Mouse (Mus musculus) frontal cortex, postnatal 10 days (tissue): ENCODE results near the gene Tnr.

Experiments
- DNase-seq, 2 experiments: peaks; one replicate each; pipeline ENCODE4 v3.0.0; 2022; ENCODE audit warnings: low spot score in 2 of 2, mixed read lengths in 1 of 2

Tnr gene

DNA sequence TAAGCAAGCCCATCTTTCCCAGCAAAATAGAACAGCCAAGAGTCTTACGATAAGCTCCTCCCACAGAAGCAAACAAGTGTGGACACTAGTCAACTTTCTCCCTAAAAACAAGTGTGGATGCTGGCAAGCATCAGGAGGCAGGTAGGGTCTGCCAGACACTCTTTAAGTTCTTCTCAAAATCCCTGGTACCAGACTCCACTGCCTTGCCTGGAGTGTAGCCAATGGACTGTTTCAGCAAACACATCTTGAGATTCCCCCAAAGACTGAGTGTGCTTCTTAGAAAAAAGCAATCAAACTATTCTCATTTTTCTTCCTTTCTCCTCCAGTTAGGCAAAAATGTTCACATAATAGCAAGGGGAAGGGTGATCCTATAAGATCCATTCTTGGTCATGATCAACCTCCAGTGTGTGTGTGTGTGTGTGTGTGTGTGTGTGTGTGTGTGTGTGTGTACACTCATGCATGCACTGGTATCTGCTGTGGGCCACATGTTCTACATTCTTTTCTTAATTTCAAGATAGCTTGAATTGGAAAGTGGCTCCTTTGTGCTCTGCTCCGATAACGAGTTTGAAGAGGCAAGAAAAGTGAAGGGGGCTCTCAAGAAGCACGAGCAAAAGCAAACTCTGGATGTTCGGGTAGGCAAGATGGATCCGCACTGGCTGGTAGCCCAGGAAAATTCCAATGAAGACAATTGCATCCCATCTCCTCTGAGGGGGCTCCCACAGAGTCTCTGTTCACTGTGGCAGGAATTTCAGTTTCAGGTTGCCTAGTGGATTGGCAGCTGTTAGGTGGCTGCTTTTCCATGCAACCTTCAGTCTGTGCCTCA is 346.3 kb downstream of the Tnr start:
- DNase-seq, result no peak

- peak in 1 of 2 experiments; percentile 42 for DNase-seq
Observed at GRCm38 (mm10) chr1:159872866-159873265, 349.3 kb downstream of the Tnr start.

DNA sequence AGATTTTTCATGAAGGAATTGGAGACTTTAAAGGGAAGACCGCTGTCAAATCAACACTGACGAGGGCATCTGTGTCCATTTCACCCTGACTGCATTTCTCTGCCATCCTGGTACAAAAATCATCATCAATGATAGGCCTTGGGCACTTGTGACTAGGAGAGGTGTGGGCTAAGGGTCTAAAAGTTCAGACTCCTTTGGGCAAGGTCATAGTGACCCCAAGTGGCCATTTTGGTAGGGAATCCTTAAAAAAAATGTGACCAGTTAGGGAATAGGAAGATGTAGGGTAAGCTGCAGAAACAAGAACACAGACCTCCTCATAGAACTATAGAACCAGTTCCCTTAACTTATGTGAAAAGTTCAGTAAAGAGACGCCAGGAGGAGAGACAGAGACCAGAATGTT is 355.1 kb downstream of the Tnr start:
- DNase-seq, result no peak

- DNase-seq, result no peak
Observed at GRCm38 (mm10) chr1:159879866-159880265, 356.3 kb downstream of the Tnr start.

DNA sequence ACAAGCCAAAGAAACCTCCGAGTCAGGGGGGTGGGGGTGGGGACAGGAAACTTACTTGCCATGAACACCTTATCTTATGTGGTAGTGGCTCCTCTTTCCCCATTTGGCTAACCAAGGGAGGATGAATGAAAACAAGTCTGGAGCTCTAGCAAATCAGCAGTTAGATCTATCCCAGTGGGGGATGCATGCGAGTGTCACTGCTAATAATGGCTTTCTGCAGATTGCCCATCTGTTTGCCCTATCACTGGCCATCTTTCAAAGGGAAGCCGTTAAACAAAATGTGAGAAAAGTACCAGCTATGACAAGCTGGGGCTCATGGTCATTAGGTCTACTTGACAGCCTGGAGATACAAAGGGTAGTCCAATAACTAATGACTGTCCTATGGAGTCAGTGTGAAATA is 361.9 kb downstream of the Tnr start:
- DNase-seq, result no peak

- DNase-seq, result no peak
Observed at GRCm38 (mm10) chr1:159888611-159889010, 365.0 kb downstream of the Tnr start.

GRCm38 (mm10) chr1:159889012-159889765 is 365.6 kb downstream of the Tnr start:
- no peak for DNase-seq

- DNase-seq, result no peak
Observed at GRCm38 (mm10) chr1:159890524-159890923, 367.0 kb downstream of the Tnr start.

DNA sequence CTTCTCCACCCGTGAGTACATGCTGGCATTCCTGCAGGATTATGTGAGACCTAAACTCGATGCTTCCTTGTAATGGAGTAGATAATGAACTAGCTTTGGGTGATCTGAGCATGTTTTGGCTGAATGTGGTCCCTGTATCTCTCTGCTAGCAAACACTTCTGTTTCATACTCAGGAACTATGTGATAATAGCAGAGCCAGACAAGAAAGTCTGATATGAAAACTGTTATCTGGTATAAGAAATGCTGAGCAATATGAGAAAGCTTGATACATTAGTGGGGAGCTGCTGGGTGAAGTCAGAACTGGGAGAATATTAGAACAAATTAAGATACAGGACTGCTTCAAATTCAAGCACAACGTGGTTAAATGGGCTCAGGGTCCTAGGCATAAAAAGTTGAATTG is 371.5 kb downstream of the Tnr start:
- DNase-seq, result no peak

DNA sequence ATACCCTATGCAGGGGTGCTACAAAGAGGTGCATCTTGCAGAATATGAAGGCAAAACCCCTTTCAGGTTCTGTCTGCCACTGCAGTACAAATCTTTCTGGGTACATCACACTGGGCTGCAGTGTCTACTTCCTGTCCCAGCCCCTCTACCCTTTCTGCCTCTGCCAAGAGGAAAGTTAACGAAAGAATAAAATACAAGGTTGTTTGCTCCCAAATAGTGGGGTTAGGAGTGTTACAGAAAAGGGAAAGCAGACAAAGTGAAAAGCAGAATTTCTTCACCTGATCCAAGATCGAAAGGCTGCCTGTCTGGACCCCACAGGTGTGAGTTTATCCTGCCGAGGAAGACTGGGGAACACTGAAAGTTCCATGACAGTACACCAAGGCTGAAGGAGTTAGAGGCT is 376.4 kb downstream of the Tnr start:
- DNase-seq, result no peak

GRCm38 (mm10) chr1:159900639-159901038 is 377.1 kb downstream of the Tnr start:
- no peak for DNase-seq

DNA sequence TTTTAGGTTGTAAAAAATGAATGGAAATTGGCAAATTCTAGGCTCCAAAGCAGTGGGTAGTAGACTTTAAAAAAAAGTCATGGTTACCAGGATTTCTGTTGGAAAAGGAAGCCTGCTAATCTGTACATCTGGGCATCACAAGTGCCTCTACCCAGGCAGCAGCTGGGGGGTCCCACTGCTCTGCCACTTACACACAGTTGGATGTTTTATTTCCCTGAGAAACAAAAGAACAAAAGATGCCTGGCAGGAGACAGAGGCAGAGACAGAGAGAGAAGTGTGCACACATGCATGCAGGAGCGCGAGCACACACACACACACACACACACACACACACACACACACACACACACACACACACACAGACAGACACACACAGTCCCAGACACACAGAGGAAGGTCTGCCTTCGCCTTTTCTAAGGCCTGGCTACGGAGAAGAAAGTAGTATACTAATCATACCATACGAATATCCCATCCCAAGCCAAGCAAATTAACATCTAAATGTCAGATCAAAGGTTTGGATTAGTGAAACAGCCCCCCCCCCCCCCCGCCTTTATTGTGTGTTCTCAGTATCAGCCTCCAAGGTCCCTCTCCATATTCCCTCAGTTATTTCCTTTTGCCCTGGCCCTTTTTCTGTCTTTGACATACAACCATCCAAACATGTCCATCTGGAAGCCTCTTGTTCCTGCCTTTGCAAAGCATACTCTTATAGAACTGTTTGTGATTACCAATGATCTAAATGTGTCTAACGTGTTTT is 378.0 kb downstream of the Tnr start:
- DNase-seq, result no peak

GRCm38 (mm10) chr1:159902120-159902497 is 378.5 kb downstream of the Tnr start:
- DNase-seq, result no peak

DNA sequence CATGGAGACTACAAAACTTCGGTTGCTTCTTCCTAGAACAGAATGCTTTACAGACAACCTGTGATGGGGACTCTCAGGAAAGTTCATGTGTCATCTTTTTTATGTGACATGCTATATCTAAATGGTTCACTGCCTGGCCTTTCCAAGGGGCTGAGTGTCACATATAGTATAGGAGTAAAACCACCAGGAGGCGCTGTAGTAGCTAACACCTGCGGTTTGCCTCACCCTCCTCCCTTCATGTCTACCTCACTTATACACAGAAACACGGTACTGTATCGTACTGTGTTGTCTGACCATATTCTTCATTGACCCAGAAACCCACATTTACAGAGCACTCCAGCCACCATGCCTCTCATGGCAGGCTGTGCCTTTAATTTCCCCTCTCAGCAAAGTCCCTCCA is 387.4 kb downstream of the Tnr start:
- DNase-seq, result no peak

GRCm38 (mm10) chr1:159914726-159915125 is 391.2 kb downstream of the Tnr start:
- no peak for DNase-seq

- no peak for DNase-seq
Observed at GRCm38 (mm10) chr1:159920571-159920970, 397.0 kb downstream of the Tnr start.

- DNase-seq, result no peak
Observed at GRCm38 (mm10) chr1:159923010-159923409, 399.4 kb downstream of the Tnr start.

DNA sequence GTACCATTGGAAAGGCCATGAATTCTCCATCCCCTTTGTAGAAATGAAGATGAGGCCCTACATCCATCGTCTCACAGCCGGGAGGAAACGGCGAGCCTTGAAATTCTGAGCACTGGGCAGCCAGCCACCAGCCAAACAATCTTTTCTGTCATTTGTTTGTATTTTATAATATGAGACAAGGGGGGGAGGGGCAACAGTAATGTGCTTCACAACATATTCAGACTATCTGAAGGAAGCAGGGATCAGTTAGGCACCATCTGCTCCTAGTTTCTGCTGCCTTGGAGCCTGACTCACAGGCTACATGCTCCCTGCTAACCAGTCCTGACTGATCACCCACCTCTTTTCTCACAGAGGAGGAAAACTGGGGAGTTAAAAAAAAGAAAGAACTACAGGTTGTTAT is 400.5 kb downstream of the Tnr start:
- DNase-seq, result no peak

- no peak for DNase-seq
Observed at GRCm38 (mm10) chr1:159924684-159925083, 401.1 kb downstream of the Tnr start.

DNA sequence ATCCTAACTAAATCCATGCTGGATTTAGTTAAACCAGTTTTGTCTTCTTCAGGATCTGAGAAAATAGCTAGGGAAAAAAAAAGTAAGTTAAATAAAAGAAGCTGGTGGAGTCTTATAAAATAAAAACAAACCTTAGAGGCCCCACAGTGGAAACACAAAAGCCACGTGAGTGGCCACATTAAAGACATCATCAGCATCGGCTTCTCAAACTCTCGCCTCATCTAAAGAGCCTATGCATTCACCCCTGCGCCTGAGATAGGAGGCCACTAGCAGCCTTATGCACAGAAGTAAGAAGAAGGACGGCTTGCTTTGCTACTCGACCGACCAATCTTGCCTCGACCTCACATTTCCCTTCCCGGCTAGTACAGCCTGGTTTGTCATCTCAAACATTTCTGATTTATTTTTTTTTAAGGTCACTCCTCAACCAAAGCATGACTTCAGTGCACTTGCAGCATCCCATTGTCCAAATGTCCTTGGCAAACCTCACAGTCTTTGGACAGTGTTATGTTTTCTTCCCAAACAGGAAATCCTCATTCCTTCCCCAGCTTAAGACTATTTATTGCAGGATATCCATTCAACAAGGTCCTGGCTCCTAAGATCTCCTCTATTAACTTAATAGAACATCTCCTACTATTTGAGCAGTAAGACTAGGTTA is 405.2 kb downstream of the Tnr start:
- DNase-seq, result no peak

DNA sequence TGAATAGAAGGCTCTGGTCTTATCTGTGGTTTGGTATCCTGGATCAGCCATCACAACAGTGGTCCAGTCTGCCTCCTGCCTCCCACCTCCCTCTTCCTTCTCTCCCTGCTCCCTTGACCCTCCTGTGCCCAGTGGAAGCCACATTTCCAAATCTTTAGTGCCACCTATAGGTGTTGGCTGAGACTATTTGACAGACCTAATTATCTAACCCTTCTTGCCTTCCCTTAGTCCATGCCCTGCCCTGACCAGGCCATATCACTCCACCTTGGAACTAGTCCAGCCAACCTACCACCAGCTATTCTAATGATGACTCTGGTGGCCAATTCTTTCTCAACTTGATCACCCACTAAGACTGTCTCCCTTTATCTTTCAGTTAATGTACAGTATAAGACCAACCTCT is 408.5 kb downstream of the Tnr start:
- DNase-seq, result no peak

DNA sequence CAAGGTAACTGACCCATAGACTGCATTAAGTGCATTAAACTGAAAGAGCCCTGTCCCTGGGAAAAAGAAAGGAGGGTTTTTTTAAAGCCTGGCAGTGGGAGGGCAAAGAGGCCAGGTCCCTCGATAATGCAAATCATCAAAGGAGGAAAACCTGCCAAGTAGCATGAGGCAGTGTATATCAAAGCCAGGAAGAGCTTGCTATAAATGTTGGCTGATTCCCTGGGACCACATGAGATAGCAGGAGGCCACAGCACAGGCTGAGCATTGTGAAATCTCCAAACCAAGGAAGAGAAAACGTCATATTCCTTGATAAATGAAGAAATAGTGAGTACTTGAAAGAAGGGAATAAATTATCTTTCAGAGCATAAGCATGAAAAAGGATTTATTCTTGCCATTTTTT is 409.0 kb downstream of the Tnr start:
- no peak for DNase-seq
